Mouse (Mus musculus) liver, adult 2 months (tissue): ENCODE measurements around the gene Tex33.

Source experiments
- CTCF ChIP-seq: fragments of 200-500 bp; IDR thresholded peaks from 2 replicates; pipeline ENCODE4 v1.5.1; 2011; ENCODE audit warnings: low read depth, low read length, control low read depth
- POLR2A ChIP-seq: fragments of 200-500 bp; IDR thresholded peaks from 2 replicates; pipeline ENCODE4 v1.6.1; 2011; ENCODE audit warnings: low read length, control low read depth; ENCODE audit not compliant: insufficient read depth; ENCODE audit errors: extremely low read depth

DNA sequence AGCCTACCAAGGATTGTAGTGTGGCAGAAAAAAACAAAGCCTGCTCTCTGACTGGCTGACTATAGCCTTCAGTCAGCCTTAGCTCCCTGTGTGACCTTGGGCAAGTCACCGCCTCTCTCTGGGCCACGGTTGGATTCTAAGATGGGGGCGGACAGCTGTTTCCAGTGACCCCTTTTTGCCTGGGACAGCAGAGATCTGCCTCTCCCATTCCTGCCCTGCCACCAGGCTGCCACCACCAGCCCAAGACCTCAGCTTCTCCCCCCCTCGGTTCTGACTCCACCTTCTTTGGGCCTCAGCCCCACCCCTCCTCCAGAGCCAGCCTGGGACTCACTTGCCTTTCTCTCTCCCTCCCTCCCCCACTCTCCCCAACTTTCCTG, 42.3 kb upstream of the Tex33 start:
- TF ChIP-seq CTCF (no peak), POLR2A (no peak)
